Mouse (Mus musculus): ENCODE results near the gene Prox1.

The Prox1 gene

DNA sequence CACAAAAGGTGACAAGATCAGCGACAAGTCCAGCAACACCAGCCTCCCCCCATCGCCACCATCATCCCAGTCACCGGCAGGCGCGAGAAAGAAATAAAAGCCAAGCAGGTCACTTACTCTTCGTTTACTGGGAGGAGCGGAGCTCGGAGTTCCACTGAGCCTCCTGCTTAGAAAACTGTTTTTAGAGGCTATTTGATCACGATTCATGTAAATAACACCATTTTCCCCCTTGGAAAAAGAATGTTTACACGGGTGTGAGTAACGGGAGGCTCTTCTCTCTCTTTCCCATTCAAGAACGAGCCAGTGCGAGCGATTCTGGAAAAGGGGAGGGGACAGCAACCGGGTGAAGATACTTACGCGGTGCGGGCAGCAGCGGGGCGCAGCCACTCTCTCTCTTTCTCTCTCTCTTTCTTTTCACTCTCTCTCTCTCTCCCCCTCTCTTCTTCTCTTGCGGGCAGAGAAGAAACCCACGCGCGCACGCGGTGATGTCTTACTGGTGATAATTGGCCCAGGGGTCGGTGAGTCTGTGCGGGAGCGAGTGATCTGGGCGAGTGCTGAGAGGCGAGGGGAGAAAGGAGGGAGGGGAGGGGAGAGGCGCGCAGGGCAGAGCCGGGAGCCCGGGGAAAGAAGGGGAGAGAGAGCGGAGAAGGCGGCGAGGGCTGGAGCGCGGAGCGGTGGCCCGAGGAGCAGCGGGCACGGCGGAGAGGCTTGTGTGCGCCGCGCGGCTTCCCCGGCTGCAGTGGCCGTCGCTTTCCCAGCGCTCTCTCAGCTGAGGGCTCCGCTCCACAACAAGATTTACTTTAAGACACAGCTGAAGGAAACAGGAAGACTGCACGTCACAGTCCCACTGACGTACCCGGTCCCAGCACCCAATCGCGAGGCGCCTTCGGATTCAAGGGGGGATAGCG lies at the start of gene Prox1:
Gene Prox1, minus strand, starts transcription at position 804 of the 908 bp plus-strand sequence.
- in situ Hi-C loops (cut with MboI, MseI): no loop called here

DNA sequence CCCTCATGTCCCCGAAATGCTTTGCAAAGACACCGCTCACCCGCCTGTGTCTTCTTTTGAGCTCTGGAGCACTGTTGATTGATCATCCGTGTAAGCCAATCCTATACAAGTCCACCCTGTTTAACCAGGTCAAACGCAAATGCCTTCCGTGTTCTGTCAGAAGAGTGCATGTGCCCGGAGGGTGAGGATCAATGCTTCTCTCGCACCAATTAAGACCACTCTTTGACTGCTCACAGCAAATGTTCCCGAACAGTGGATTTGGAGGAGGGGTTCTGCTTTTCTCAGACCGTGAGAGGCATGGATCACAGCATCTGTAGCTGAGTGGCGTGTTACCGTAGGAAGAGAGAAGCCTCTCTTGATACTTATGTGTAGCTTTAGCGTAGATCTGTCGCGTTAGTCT lies 46.1 kb upstream of the Prox1 start:
- in situ Hi-C loops (cut with MboI, MseI): no loop called here

DNA sequence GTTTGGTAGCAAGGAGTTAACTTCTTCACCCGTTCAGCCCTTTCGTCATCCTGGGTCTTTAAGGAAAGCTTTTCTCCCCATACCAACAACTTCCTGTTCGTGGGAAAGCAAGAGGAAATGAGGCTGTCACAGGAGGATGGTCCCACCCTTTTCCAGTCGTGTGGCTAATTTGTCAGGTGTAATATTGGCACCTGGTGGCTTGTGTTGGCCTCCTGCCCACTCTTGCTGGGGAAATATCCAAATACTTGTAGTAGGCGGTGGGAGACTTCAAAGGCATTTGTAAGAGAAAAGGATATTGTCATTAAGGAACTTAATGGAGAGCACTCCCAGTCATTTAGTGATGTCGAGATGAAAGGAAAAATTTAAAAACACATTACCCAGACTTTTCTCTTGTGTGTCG lies 44.1 kb upstream of the Prox1 start:
- in situ Hi-C loops (cut with MboI, MseI): no loop called here

DNA sequence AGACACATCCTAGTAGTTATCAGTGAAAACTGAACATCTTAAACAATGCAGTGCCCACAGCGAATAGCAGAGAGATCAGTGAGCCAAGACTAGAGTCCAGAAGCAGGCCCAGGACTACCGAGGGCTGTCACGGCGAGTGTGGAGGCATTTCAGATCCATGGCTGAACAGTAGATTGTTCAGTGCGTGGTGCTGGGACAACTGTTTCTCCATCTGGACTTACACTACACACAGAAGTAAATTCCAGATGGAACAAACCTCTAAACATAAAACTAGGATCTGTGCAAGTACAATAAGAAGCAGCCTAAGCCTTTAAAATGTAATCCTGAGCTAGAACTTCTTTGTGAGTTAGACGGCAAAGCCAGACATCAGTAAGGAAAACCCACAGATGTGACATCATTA lies 42.7 kb upstream of the Prox1 start:
- in situ Hi-C loops (cut with MboI, MseI): no loop called here

DNA sequence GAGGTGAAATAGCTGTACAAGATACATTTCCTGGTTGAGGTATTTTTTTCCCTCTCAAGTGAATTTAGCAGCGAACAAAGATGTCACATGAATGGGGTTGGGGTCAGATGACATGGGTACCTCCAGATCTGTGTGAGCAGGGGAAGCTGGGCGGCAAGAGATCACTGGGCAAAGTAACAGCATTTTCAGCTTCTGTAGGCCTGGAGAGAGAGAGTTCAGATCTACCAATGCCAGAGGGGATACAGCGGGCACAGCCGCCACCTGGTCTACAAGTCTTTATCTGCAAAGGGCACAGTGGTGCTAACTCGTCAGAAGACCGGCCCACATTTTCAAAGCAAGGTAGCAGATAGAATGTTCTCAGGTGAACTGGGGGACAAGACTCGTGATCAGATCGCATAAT lies 36.7 kb upstream of the Prox1 start:
- in situ Hi-C loops (cut with MboI, MseI): no loop called here

DNA sequence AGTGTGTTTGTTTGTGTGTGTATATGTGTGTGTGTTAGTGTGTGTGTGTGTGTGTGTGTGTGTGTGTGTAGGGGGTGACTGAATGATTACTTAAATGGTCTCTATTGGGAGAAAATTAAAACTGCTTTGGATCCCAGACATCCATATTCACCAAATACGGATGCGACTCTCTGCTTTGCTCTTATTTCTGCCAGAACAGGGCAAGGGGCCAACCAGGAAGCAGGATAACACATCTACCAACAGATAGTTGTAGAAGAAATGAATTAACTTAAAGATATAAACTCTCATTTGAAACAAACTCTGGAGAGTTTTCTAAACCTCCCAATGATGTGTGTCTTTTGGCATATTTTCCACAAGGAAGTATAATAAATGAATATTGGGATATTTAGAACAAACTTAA lies 35.2 kb upstream of the Prox1 start:
- in situ Hi-C loops (cut with MboI, MseI): no loop called here

DNA sequence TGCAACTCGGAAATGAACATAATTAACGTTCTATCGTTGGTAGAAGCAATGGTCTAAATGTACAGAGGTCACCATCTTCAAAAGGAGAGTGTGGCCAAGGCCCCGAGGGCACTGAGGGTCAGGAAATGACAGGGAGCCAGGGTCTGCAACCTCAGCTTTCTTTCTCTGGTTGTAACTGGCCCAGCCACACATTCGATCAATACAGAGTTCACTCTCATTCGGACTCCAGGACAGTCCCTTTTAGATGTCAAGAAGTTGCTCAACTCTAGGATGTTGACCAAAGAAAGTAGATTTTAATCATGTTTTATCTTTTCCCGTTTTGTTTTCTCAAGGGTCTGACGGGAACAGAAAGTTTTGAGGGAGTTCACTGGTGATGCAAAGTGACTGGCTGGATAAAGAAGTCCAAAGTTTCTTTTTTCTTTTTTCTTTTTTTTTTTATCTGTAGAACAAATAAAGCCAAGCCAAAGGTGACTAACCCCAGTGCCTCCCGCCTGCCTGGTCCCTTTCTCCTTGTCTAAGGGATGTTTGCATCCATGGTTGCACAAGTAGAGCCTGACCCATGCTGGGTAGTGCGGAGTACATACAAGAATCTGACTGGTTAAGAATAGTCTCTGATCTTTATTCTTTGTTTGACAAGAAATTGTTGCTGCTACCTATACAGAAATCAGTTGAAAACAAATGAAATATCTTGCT lies 34.0 kb upstream of the Prox1 start:
- in situ Hi-C loops (cut with MboI, MseI): no loop called here

DNA sequence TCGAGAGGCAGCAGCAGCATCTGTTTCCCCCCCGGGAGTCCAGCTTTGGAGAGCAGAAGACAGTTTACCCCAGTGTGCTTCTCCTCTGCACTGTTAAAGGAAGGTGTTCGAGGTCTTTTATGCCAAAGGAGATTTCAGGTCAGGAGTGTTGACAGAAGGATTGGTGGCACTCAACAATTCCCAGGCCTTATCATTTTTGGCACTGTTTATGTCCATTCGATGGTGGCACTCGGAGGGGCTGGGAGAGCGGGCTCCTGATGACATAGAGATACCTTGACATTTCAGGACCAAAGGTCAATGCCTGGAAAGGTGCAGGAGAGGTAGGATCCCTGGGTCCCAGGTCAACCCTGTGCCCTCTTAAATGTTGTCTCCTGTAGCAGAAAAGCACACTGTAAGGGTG lies 31.2 kb upstream of the Prox1 start:
- in situ Hi-C loops (cut with MboI, MseI): no loop called here

DNA sequence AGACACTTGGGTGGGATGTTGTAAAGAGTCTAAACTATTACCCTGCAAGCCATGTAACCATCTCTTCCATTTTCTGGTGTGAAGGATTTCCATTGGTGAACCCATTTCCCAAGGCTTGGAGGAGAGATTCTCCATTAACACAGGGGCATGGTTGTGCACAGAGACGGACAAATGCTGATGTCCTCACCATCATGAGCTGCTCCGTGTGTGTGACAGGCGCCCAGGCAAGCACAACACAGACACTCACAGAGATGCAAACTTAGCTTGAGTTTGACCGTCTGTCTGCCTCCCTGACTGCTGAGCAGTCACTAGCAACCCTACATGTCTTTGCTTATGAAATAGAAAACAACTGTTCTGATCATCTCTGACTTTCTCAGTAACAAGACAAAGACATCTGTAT lies 30.5 kb upstream of the Prox1 start:
- in situ Hi-C loops (cut with MboI, MseI): no loop called here

DNA sequence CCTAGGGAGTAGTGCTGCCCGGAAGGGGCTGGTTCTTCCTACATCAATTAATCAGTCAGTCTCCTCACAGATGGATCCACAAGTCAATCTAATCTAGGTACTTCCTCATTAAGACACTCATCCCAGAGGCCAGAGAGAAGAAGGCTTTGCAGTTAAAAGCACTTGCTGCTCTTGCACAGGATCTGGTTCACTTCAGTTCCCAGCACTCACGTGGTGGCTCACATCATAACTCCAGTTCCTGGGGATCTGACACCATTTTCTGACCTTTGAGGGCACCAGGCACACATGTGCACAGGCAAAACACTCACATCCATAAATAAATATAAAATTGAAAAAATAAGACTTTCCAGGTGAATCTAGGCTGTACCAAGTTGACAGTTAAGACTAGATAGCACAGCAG lies 27.7 kb upstream of the Prox1 start:
- in situ Hi-C loops (cut with MboI, MseI): no loop called here

DNA sequence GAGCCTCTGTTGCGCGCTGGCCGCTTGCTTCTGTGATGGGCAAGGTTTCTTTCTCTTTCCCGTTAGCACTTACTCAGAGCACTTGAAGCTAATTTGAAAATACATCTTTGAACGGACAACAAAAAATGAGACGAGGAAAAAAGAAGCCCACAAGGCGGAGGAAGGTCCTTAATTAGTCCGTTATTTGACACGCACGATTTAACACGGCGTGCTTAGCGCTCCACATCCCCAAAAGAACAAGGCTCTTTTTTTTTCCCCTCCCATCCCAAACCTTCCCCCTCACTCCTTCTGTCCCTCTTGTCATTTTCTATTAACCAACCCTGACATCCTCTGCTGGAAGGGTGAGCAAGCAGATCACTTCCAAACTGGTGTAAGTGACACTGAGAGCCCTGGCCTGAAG lies 21.5 kb upstream of the Prox1 start:
- in situ Hi-C loops (cut with MboI, MseI): no loop called here

DNA sequence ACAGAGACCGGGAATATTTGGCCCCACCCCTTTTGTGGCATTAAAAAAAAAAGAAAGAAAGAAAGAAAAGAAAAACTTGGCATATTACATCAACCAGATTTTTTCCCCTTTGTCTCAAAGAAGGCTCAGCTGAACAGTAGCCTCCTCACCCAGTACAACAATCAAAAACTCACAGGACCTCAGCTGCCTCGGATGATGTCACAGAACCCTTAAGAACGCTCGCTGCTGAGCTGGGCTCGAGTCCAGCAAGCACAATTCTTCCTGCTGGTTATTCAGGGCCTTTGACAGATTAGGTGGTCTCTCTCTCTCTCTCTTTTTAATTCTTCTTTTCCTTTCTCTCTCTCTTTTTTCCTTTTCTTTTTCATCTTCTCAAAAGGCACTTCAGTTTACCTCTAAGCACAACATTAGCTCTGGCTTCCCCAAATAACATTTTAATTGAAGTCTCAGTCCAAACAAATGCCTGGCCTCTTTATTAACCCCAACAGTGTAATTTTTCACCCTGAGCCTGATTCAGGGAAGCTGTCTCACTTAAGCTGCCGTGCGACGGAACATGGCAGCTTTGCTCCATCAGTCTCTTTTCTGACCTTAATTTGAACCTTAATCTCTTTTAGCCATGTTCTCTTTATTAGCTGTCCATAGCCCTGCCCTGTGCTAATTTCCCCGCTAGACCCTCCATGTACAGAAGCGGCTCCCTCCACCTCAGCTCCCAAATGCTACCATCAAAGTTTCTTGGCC lies 19.9 kb upstream of the Prox1 start:
- in situ Hi-C loops (cut with MboI, MseI): no loop called here

DNA sequence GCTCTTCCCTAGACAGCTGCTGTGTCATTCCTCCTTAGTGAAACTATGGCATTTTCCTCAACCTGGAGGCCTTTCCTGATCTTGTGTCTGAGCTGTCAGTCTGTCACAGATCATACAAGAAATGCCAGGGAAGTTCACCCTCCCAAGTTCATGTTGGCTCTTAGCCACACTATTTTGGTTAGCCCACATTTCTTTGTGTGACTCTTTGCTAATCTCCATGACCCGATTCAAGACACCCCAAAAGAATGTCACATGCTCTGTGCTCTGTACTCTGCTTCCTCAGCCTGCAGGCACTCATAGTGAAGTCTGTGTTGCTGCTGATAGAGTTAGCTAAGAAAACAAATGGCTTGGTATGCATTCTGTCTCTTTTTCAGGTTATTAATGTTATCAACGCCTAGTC lies 18.6 kb upstream of the Prox1 start:
- in situ Hi-C loops (cut with MboI, MseI): no loop called here

DNA sequence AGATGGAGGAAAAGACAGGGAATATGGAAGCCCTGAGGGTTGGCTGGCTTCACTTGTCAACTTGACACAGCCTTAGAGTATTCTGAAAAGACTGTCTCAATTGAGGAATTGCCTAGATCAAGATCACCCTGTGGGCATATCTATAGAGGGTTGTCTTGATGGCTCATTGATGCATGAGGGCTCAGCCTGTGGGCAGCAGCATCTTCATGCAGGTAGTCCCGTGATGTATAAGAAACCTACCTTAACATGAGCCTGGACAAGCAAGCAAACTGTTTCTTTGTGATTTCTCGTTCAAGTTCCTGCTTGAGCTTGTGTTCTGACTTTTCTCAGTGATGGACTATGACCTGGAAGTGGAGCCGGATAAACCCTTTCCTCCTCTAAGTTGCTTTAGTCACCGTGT lies 15.8 kb upstream of the Prox1 start:
- in situ Hi-C loops (cut with MboI, MseI): no loop called here

DNA sequence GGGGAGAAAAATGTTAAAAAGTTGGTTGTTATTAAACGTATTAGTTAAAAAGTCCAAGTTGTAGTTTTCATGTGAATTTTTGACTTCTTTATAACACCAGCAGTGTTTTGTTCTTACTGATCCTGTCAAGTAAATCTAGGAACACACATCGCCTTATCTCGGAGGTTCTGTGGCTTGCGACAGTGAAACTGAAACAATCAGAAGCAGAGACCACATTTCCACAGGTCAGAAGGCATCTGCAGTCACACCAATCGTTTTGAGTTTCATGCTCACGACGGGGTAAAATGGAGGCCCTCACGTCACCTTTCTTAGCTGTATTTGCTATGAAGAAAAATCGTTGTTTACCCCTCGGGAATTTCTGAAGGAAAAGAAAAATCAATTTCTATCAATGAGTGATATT lies 14.8 kb upstream of the Prox1 start:
- in situ Hi-C loops (cut with MboI, MseI): no loop called here

DNA sequence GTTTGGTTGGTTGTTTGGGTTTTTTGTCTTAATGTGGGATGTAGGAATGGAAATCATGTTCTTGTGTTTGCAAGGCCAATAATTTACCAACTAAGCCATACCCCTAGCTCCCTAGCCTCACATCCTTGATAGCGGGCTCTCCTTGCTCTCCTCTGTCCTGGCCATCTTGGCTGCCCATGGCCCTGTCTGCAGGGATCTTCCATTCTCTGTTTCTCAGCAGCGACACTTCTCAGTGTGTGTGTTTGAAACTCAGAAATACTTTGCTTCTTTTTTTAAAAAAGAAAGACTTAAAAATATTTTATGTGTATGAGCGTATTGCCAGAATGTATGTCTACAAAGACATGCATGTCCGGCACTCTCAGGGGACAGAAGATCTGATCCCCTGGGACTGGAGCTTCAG lies 13.1 kb upstream of the Prox1 start:
- in situ Hi-C loops (cut with MboI, MseI): no loop called here

DNA sequence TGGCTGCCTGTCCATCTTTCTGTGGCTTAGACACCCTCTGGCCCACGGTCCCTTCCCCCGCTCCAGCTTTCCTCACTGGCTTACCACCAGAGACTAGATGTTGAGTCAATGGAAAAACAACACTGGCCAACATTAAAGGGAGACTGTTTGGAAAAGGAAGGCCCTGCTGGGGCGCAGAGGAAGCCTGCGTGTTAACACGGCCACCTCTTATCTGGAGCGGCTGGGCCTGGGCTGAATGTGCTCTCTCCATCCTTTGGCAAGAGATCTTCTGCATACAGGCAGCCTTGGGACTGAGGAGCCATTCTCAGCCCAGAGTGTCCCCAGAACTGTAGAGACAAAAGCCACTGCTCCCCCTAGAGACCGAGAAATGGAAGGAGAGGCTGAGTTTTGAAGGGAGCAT lies 11.3 kb upstream of the Prox1 start:
- in situ Hi-C loops (cut with MboI, MseI): no loop called here

DNA sequence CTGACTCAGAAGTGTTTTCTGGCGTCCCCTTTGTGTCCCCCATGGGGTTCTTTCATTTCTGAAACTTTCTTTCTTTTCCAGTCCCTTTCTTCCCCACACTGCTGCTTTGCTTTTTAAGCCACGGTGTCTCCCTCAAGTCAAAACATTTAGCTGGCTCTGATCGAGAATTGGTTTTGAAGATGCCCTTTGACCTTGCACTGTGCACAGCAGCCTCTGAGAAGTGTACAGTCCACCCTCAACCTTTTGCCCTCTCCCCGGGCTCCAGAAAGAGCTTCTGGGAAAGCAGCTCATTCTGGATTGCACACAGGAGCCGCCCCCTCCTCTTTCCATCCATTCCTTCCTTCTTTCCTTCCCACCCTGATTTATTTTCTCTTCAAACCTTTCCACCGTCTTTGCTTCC lies 10.3 kb upstream of the Prox1 start:
- in situ Hi-C loops (cut with MboI, MseI): no loop called here

DNA sequence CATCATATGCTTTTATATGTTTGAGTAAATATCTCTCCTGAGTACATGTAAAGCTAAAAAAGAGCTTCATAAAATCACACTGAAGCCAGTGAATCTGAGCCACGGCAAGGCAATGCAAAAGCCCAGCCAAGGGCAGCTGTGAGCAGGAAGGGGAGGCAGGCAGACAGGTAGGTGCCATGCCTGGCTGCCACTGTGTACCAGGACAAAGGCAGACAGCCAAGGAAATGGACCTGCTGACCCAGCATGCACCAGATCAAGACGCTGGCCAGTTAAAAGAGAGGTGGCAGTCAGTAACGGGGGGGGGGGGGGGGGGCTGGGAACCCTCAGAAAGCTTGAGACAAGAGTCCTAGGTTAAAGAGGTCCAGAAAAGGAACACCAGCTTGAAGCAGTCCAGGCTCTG lies 6.4 kb upstream of the Prox1 start:
- in situ Hi-C loops (cut with MboI, MseI): no loop called here

DNA sequence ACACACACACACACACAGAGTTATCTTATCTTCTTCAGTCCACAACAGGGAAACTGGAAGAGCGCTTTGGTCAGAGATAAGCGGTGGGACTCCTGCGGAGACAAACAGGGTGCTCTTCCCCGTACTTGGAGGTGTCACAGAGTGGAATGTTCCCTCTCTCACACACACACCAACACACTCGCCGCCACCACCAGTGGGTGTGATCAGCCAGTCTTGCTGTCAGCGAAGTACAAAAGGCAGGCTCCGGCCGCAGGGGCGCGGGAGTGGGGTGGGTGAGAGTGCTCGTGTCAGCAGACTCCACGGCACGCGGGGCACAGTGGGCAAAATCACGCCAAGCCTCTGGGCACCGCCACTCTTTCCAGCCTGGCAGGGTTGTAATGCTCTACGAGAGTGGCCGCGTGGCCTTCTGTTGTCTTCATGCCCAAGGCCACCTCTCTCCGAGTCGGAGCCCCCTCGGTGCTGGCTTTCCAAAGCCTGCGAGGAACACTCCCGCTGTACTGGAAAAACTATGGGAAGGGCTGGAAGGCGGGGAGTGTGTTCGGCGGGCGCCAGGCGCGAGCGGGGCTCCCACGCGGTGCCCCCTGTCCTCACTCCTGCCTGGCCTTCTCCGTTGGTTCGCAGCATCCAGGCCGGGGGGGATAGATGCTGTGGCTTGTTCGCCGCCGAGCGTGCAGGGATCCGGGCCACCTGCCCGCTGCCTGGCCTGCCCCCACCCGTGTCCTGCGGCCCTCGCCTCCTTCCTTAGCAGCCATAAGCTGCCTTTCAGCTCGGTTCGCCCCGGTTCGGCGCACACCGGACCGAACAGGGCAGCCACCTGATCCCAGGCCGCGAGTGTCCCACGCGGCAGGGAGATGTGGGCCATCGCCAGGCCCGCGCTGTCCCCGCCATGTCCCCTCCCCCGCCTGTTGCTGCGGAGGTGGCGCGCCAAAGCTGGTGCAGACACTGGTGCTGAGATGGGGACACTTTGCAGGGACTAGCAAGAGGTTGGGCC lies 4.5 kb upstream of the Prox1 start:
- in situ Hi-C loops (cut with MboI, MseI): no loop called here

DNA sequence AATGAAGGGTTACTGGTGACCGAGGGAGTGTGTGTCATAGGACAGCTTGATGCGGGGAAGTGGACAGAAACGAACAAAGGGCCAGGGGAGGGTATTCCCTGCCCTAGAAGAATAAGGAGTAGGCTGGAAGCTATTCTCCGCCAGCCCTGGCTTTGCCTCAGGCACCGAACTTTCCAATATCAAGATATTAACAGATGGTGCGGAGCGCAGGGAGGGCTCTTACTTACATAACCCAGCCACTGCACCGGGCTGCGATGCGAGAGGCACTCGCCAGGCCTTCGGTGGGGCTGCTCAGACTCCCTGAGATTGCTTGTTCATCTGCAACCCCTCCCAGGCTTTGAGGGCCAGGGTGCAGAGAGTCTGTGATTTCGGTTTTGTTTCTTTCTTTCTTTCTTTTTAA lies 3.7 kb upstream of the Prox1 start:
- in situ Hi-C loops (cut with MboI, MseI): no loop called here

All from T-helper 17 cell (primary cell).